Mouse (Mus musculus): ENCODE data around the gene Smarcc1.

Gene Smarcc1

DNA sequence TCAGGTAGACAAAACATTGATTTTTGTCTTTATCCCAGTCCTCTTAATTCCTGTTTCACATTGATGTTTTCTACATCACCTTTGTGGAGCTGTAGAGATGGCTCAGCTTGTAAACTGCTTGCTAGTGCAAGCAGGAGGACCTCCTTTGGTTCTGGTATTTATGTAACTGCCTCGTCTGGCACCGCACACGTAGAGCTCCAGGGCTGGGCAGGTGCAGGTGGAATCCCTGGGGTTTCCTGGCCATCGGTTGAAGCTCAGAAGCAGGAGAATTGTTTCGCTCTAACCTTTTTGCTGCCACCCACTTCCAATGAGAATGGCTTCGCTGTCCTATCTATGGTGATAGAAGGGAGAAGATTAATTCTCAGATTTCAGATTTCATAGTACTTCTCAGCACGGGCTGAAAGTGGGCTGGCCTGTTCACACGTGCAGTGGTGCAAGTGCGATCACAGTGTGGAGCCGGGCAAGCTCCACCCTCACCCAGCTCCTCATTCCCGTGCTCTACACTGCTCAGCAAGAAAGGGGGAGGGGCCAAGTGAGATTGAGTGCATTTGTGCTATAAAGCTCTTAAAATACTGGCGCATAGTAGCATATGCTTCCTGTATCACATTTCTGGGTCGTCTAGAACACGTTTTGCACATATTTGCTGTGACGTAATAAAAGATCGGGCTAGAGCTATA lies 113.0 kb downstream of the Smarcc1 start:
- no peak for DNase-seq (ENCODE audit: low spot score in 2 of 2)

- DNase-seq (ENCODE audit: low spot score in 2 of 2): no peak
Measured at GRCm38 (mm10) chr9:110234962-110235361, 117.5 kb downstream of the Smarcc1 start.

DNA sequence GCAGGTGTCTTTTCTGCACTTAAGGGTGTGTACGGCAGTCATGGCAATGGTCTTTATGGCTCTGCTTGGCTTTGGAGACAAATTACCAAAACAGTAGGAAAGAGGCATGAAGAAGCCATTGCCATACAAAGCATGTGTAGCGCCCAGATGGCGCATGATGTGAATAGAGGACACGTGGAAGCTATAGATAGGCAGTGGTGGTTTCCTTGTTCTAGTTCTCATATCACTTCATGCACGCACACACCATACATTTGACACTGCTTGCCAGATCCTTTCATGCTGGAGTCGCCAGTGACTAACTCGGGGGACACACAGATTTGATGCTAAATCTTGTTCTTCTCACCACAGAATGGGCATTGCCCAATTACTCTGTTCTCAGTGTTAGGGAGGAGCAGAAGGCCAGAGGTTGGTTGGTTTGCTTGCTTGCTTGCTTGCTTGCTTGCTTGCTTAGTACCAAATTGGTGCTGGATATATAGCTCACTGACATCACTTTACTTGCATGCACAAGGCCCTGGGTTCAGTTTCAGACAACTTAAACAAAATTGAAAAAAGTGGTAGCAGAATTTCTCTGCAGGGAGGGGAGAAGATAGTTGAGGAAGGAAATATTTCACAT lies 125.8 kb downstream of the Smarcc1 start, which contains the start of gene Cspg5:
Cspg5 (plus strand) TSS at position 563 of the 613 bp plus-strand sequence.
- DNase-seq (ENCODE audit: low spot score in 2 of 2): no peak

DNA sequence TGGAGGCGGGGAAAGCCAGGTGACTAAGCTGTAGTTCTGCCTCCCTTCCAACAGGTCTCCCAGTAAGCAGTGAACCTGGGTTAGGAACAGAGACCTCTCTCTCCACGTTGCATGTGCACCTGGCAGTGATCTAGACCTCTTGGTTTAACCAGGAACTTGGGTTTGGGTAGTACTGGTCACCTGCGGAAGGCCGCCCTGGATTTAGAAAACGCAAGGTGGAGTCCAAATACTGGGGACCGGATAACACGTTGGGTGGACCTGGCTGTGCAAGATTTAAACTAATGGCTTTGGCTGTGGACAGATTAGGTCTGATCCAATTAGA lies 127.0 kb downstream of the Smarcc1 start:
- DNase-seq (ENCODE audit: low spot score in 2 of 2): no peak

DNA sequence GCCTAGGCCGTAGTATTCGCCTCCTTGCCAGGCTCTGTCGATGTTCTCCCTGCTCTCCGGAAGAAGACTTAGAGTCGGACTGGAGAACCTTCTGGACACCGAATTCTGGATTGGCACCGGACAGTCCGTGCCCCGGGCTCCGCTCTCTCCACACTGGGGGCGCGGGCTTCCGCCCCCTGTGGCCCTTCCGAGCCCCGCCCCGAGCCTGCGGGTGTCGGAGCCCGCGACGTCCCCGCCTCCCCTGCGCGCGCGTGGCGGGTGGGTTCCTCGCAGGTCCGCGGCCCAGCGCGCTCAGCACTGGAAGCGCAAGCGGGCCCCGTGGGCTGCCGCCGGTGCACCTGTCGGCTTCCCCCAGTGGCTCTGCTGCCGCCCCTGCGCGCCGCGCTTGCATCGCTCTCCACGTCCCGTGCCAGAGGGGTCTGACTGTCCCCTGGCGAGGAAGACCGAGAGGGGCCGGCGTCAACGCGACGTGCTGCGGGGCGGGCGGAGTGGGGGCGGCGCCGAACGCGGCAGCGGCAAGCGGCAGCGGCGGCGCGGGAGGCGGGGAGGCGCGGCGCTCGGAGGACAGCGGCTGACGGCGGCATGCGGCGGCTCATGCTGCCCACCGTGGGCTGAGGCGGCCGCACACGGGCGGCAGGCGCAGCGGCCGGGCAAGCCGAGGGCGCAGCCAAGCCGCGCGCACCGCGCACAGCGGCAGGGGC lies 127.5 kb downstream of the Smarcc1 start:
- DNase-seq (ENCODE audit: low spot score in 2 of 2): no peak

DNA sequence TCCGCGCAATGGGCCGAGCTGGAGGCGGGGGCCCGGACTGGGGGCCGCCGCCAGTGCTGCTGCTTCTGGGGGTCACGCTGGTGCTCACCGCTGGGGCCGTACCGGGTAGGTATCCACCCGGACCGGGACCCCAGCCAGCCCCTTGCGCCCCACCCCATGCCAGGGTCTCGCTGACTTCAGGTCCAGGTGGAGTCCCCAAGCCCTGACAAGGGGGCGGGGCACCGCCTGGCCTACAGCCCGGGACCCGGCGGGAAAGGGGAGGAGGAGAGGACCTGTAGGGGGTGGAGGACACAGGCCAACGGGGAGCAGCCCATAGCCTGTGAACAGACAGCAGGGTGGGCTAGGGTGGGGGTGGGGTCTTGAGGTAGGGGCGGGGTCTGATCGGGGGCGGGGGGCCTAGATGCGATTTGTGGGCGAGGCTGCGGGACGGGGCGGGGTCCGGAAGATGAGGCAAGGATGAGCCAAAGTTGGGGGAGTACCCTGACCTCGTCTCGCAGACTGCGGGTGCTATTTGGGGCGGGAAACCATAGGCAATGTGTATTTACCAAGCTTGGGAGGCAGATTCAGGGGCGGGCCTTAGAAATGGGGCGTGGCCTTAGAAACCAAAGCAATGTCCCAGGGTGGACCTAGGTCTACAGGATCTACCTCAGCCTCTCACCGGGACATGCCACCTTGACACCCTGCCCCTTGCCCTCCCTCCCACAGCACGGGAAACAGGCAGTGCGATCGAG lies 128.2 kb downstream of the Smarcc1 start:
- no peak for DNase-seq (ENCODE audit: low spot score in 2 of 2)

GRCm38 (mm10) chr9:110246321-110246640 lies 128.8 kb downstream of the Smarcc1 start:
- no peak for DNase-seq (ENCODE audit: low spot score in 2 of 2)

DNA sequence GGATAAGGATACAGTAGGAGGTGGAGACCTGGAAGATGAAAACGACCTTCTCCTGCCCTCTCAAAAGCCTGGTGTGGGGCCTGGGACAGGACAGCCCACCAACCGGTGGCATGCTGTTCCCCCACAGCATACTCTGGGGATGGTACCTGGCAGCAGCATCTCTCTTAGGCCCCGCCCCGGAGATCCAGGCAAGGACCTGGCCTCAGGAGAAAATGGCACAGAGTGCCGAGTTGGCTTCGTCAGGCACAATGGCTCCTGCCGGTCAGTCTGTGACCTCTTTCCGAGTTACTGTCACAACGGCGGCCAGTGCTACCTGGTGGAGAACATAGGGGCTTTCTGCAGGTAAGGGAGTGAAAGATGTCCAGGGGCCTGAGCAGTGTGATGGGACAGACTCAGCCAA lies 129.5 kb downstream of the Smarcc1 start:
- no peak for DNase-seq (ENCODE audit: low spot score in 2 of 2)

- DNase-seq (ENCODE audit: low spot score in 2 of 2): no peak
Measured at GRCm38 (mm10) chr9:110248861-110249260, 131.4 kb downstream of the Smarcc1 start.

- DNase-seq (ENCODE audit: low spot score in 2 of 2): no peak
Measured at GRCm38 (mm10) chr9:110249823-110250543, 132.5 kb downstream of the Smarcc1 start.

DNA sequence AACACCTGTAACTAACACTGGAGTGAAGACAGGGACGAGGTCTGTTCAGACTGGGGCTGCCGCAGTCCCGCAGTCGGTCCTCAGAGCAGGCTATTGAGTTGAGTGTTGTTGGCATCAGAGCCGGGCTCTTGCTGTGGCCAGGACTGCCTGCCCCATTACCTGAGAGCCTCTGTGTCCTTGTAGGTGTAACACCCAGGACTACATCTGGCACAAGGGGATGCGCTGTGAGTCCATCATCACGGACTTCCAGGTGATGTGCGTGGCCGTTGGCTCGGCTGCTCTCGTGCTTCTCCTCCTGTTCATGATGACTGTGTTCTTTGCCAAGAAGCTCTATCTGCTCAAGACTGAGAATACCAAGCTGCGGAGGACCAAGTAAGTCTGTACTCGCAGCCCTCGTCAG lies 133.3 kb downstream of the Smarcc1 start:
- DNase-seq (ENCODE audit: low spot score in 2 of 2): no peak

DNA sequence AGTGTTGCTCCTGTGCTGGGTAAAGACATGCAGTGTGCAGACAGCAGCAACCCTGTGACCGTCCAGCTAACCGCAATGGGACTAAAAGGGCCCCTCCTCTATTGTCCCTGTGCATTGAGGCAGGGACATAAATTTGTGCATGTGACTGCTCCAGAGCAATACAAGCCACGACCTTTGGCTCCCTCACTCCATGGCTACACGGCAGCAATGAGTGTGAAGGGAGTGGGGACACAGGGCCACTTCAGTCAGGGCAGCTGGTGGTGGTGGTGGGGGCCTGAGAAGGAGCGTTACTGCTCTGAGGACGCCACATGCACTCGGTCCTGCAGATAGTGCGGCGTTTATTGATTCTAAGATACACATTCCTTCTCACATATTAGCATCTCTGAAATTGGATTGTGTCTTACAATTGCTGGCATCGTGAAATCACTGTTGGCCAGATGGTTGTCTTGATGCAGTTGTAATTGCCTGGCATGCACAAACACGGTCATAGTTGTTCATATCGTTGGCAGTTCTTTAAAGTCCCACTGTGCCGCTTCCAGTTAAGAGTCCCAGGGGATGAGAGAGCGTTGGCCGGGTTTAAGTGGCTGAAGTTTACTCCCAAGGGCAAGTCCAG lies 138.0 kb downstream of the Smarcc1 start:
- DNase-seq (ENCODE audit: low spot score in 2 of 2): no peak

GRCm38 (mm10) chr9:110258646-110259045 lies 141.1 kb downstream of the Smarcc1 start:
- DNase-seq (ENCODE audit: low spot score in 2 of 2): no peak

DNA sequence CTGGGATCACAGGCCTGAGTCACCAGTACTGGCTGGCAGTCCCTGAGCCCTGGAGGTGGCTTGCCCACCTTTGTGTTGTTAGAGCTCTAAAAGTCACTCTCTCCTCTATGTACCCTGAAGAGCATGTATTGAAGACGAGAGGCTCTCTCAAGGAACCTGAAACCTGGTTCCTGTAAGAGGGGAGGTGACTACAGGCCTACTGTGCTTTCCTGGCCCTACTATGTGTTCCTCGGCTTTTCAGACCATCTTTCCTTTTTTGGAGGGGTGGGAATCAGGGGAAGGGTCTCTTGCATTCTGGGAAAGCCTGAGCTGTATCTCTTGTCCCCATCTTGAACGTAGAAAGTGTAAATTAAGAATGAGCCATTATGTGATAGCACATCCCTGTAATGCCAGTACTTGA lies 141.6 kb downstream of the Smarcc1 start:
- no peak for DNase-seq (ENCODE audit: low spot score in 2 of 2)

DNA sequence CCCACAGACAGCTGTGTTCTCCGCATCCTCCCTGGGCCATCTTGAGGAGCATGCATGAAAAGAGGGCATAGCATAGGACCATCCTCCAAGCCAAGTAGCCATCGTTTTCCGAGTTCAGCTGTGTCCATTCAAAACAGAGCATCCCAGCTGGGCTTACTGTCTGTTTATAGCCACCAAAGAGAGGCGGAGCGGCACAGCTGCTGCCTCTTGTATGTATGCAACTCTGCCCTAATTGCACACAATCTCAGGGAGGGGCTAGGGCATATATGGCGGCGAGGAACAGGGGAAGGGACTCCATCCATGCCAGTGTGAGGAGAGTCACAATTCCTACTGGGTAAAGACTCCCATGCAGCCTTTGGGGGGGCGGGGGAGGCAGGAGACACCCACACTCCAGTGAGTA lies 145.7 kb downstream of the Smarcc1 start:
- DNase-seq (ENCODE audit: low spot score in 2 of 2): no peak

GRCm38 (mm10) chr9:110264991-110265390 lies 147.5 kb downstream of the Smarcc1 start:
- DNase-seq (ENCODE audit: low spot score in 2 of 2): no peak

DNA sequence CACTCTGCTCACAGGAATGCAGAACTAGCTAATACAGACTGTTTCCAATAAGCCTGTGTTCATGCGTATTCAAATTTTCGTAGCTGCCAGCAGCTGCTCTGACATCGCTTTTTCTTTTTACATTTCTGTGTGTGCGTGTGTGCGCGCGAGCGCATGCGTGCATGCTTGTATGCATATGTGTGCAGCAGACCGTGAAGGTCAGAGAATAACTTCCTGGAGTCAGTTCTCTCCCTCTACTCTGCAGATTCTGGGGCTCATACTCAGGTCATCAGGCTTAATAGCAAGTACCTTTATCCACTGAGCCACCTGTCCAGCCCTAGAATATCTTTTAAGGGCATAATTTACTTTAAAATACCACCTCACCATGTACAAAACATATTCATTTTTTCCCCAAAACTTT lies 150.9 kb downstream of the Smarcc1 start:
- DNase-seq (ENCODE audit: low spot score in 2 of 2): no peak

DNA sequence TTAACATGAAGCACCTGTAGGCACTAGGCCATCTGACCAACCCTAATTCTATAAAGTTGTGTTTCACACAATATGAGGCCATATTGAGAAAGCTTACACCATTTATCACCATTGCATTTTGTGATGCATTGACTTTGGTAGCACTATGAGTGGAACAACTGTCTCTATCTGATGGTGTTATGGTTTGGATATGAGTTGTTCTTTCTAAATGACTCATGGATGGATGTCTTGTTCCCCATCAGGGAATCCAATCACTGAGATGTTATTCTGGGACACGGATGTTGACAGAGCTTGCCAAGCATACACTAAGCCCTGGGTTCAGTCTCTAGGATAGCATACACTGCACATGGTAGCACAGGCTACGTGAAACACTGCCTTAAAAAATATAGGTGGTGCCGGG lies 154.8 kb downstream of the Smarcc1 start:
- DNase-seq (ENCODE audit: low spot score in 2 of 2): no peak

GRCm38 (mm10) chr9:110273507-110273906 lies 156.0 kb downstream of the Smarcc1 start:
- no peak for DNase-seq (ENCODE audit: low spot score in 2 of 2)

GRCm38 (mm10) chr9:110275882-110276281 lies 158.4 kb downstream of the Smarcc1 start:
- DNase-seq (ENCODE audit: low spot score in 2 of 2): no peak

DNA sequence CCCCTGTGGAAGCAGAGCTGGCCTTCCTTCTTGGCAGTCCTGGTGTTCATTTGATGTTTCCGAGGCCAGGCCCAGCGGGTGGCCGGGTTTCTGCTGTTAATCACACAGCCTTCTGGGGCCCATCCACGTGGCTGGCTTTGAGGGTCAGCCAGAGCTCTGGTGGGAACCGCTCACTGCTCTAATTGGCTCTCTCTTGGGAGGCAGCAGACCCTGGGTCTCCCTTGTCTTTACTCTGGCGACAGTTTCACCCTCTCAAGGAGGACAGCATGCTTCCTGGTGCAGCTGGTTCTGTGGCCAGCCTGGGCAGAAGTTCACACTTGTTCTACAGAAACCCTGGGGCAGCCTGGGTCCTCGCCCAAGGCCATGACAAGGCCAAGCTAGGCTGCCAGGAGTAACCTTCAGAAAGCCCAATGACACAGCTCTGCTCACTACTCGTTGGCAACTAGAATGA lies 159.9 kb downstream of the Smarcc1 start:
- DNase-seq (ENCODE audit: low spot score in 2 of 2): no peak

Measured in spleen, postnatal 14 days (tissue).